Mouse (Mus musculus) G1E (cell line): Measurements from ENCODE around the gene Jag1.

Source experiments
- CTCF ChIP-seq: IDR thresholded peaks from 2 replicates; pipeline ENCODE4 v1.5.1; 2012; ENCODE audit warnings: low read depth, low read length, inconsistent platforms, mixed read lengths
- TAL1 ChIP-seq: conservative IDR thresholded peaks from 2 replicates; pipeline ENCODE4 v1.6.1; 2012; ENCODE audit warnings: low read depth, low read length, inconsistent platforms, mixed read lengths

GRCm38 (mm10) chr2:137063829-137064228 is 52.6 kb downstream of the Jag1 start:
- TF ChIP-seq TAL1 (no peak), CTCF (no peak)
